8 mouse cellular contexts compared by ENCODE assay signal in genomic region chr5:23418147-23418781, GRCm38 (mm10). TPM values are rescaled to one million over a fixed set of nuclear protein-coding genes. Genes with fewer than 3 reads are reported as not detected.
A peak's percentile ranks its signal among the peaks of the same experiment; 100 is the strongest.
DNase-seq lines count a peak whose midpoint lies in the region; ATAC-seq lines count a peak whose summit lies in the region.

No protein-coding gene starts in this region.

- under 1% methylated on average over 40 of the region's 40 CpGs for WGBS in intestine, embryonic 14.5 days

- DNase-seq in adipocyte (ENCODE audit: low spot score): peak; percentile 76
- DNase-seq in embryo, embryonic 10 days (ENCODE audit: low spot score): peak; percentile 87
- peak; percentile 88 for DNase-seq in gastrocnemius, postnatal 14 days
- DNase-seq in intestine, embryonic 14.5 days (ENCODE audit: low spot score): peak; percentile 90
- DNase-seq in left cerebral cortex, postnatal 14 days (ENCODE audit: low spot score in 2 of 2): peak; percentile 83 to 86
- peak; percentile 83 for DNase-seq in right cerebral cortex, postnatal 14 days
- peak; percentile 79 for DNase-seq in urinary bladder, postnatal 25 days (ENCODE audit: low spot score)

- H3K9ac ChIP-seq in intestine, embryonic 14.5 days (ENCODE audit: low read length): peak overlapping the region; percentile 45

- H3K27ac ChIP-seq in intestine, embryonic 14.5 days (ENCODE audit: low read depth): peak overlapping the region; percentile 88

- peak overlapping the region; percentile 45 for H3K4me3 ChIP-seq in intestine, embryonic 14.5 days (ENCODE audit: low read depth, low read length)

- peaks cover 21% of the 10 kb centered on the region for H3K36me3 ChIP-seq in intestine, embryonic 14.5 days (ENCODE audit: control insufficient read depth, insufficient read depth, low read length)

- peaks cover 52% of the 10 kb centered on the region for H3K4me1 ChIP-seq in intestine, embryonic 14.5 days (replicated peaks; ENCODE audit: control insufficient read depth, insufficient read depth, low read length)

- peak overlapping the region; percentile 73 for H3K4me2 ChIP-seq in intestine, embryonic 14.5 days (ENCODE audit: low read length)

- no peaks in the 10 kb centered on the region for H3K9me3 ChIP-seq in intestine, embryonic 14.5 days (ENCODE audit: control insufficient read depth, low read length)

- peak; percentile 73 for ATAC-seq in intestine, embryonic 14.5 days (replicated peaks; ENCODE audit: low FRiP score, low TSS enrichment, low read depth)
- peak; percentile 95 for ATAC-seq in megakaryocyte-erythroid progenitor cell, adult 5-6 weeks (replicated peaks; ENCODE audit: low FRiP score, low TSS enrichment, poor library complexity, severe bottlenecking)

- H3K27me3 ChIP-seq in intestine, embryonic 14.5 days (replicated peaks; ENCODE audit: control insufficient read depth, insufficient read depth, low read length): no peaks in the 10 kb centered on the region

- intact Hi-C loops in gastrocnemius, postnatal 14 days (cut with DNase I; ENCODE audit: low total_unique reads): no loop called here
- intact Hi-C loops in left cerebral cortex, postnatal 14 days (cut with DNase I): loop anchor here (2.0 to 5.0 kb wide), 2 partner anchors 15 to 74 kb away; no protein-coding TSS in a partner anchor

RNA-seq across cellular contexts. Expression of gene Kmt2e, which starts 16.0 kb away (rescaled TPM):
- total RNA-seq in gastrocnemius, postnatal 14 days (2021): 10 to 100 TPM; 25.2 to 27.1 TPM
- 80.7 and 85.5 TPM in 2 replicates for polyA plus RNA-seq in intestine, embryonic 14.5 days (2014; fragmentation: Nextera tagmentation; extraction: Ambion mirVana)
- 100 to 1,000 TPM; 103 to 107 TPM for total RNA-seq in left cerebral cortex, postnatal 14 days (2021)
- 76.3 and 85.2 TPM in 2 replicates for total RNA-seq in megakaryocyte-erythroid progenitor cell, adult 5-6 weeks (2014; fragmentation: Nextera tagmentation)
- 36.9 and 85.3 TPM in 2 replicates for total RNA-seq in megakaryocyte-erythroid progenitor cell, adult 5-6 weeks (2017)

Comparison
In these comparisons a context has a peak if more than half of its experiments do, and no peak if none do; other contexts are left out.
1. Peak in every context shown above with its lines: DNase-seq, ATAC-seq, H3K4me3 ChIP-seq and H3K27ac ChIP-seq.